Mouse (Mus musculus) cerebellum, adult 2 months (tissue): ENCODE results near the gene Trim15.

Source experiments
- CTCF ChIP-seq: fragments of 200-500 bp; IDR thresholded peaks from 2 replicates; pipeline ENCODE4 v1.5.1; 2011; ENCODE audit warnings: low read depth, mild to moderate bottlenecking, control low read depth, low read length, moderate library complexity, borderline replicate concordance; ENCODE audit not compliant: insufficient read depth
- POLR2A ChIP-seq: fragments of 200-500 bp; IDR thresholded peaks from 2 replicates; pipeline ENCODE4 v1.6.1; 2011; ENCODE audit warnings: low read length, control low read depth, borderline replicate concordance; ENCODE audit not compliant: insufficient read depth

DNA sequence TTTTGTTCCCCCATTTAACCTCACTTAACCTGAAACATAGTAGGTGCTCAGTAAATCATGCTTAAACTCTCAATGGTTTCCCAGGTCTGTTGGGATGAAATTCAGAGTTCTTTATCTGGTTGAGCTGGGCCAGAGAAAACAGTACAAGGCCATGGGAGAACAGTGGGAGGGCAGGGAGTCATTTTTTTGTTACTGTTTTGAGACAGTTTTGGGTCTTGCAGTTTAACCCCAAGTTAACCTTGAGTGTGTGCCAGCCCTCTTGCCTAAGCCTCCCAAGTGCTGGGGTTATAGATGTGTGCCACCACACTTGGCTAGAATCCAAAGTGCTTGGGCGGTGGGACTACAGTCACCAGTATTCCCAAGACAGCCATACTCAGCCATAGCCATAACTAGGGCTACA lies 22.3 kb downstream of the Trim15 start:
- TF ChIP-seq CTCF (no peak), POLR2A (no peak)
